Mouse (Mus musculus) C2C12 (cell line): ENCODE measurements around the gene Maz. TPM values are rescaled to one million over a fixed set of nuclear protein-coding genes. Genes with fewer than 3 reads are reported as not detected.

Source experiments
- H3K27me3 ChIP-seq: one replicate; pipeline ENCODE4 v1.6.1; 2011; ENCODE audit not compliant: control insufficient read depth, insufficient read depth, insufficient read length
- H3K36me3 ChIP-seq: one replicate; pipeline ENCODE4 v1.6.1; 2011; ENCODE audit not compliant: control insufficient read depth, insufficient read depth
- H3K4me3 ChIP-seq: one replicate; pipeline ENCODE4 v1.5.1; 2011; ENCODE audit warnings: mild to moderate bottlenecking, control low read depth; ENCODE audit not compliant: poor library complexity, insufficient read depth, severe bottlenecking
- H3K79me2 ChIP-seq: one replicate; pipeline ENCODE4 v1.6.1; 2011; ENCODE audit not compliant: control insufficient read depth, insufficient read depth
- H3K79me3 ChIP-seq: one replicate; pipeline ENCODE4 v1.6.1; 2011; ENCODE audit warnings: low read depth, control low read depth
- H3ac ChIP-seq: one replicate; pipeline ENCODE3; 2011; ENCODE audit warnings: low read depth; ENCODE audit not compliant: control insufficient read depth, insufficient read length
- CEBPB ChIP-seq: IDR thresholded peaks from one replicate; pipeline ENCODE4 v1.6.1; 2011; ENCODE audit warnings: low read depth, mild to moderate bottlenecking, control low read depth, moderate library complexity
- CTCF ChIP-seq: IDR thresholded peaks from one replicate; pipeline ENCODE4 v1.5.1; 2011; ENCODE audit not compliant: control insufficient read depth, insufficient read depth, insufficient read length
- FOSL1 ChIP-seq: IDR thresholded peaks from one replicate; pipeline ENCODE4 v1.8.0; 2011; ENCODE audit warnings: mild to moderate bottlenecking, low read length; ENCODE audit not compliant: poor library complexity, insufficient read depth, severe bottlenecking
- MAX ChIP-seq: IDR thresholded peaks from one replicate; pipeline ENCODE4 v1.6.1; 2011; ENCODE audit warnings: mild to moderate bottlenecking, control low read depth
- MYOD1 ChIP-seq: IDR thresholded peaks from one replicate; pipeline ENCODE4 v1.6.1; 2011; ENCODE audit warnings: low read depth; ENCODE audit not compliant: control insufficient read depth, insufficient read length
- MYOG ChIP-seq: IDR thresholded peaks from one replicate; pipeline ENCODE4 v1.6.1; 2011; ENCODE audit not compliant: control insufficient read depth, insufficient read length; ENCODE audit errors: extremely low read depth
- USF1 ChIP-seq: IDR thresholded peaks from one replicate; pipeline ENCODE4 v1.6.1; 2011; ENCODE audit warnings: low read depth, mild to moderate bottlenecking, control low read depth, moderate library complexity
- long read RNA-seq, 2 experiments: library from polyadenylated mRNA; unstranded; transcript quantifications; one replicate each; pipeline ENCODE4 v2.0.0; 2019 to 2020
- polyA plus RNA-seq: library from polyadenylated mRNA; unstranded; fragments of >200 nt; fragmentation: generic; extraction: Trizol; gene quantifications from one replicate; pipeline ENCODE4 v1.2.1, GENCODE M21; 2012; ENCODE audit warnings: missing spikeins

The Maz gene
- polyA plus RNA-seq, result 141 TPM
- long read RNA-seq, experiment 1, partial matches to known transcripts, result 8 of 26 reads
- long read RNA-seq, experiment 1, other reads (novel, unspliced or antisense), result 10 of 26 reads
- long read RNA-seq, experiment 2, transcript Maz-201 (5 exons, 2,347 nt), result major isoform, 46 of 89 reads
- long read RNA-seq, experiment 2, transcript Maz-206 (3 exons, 548 nt), result minor isoform, 5 of 89 reads
- long read RNA-seq, experiment 2, partial matches to known transcripts, result 22 of 89 reads
- long read RNA-seq, experiment 2, other reads (novel, unspliced or antisense), result 13 of 89 reads

DNA sequence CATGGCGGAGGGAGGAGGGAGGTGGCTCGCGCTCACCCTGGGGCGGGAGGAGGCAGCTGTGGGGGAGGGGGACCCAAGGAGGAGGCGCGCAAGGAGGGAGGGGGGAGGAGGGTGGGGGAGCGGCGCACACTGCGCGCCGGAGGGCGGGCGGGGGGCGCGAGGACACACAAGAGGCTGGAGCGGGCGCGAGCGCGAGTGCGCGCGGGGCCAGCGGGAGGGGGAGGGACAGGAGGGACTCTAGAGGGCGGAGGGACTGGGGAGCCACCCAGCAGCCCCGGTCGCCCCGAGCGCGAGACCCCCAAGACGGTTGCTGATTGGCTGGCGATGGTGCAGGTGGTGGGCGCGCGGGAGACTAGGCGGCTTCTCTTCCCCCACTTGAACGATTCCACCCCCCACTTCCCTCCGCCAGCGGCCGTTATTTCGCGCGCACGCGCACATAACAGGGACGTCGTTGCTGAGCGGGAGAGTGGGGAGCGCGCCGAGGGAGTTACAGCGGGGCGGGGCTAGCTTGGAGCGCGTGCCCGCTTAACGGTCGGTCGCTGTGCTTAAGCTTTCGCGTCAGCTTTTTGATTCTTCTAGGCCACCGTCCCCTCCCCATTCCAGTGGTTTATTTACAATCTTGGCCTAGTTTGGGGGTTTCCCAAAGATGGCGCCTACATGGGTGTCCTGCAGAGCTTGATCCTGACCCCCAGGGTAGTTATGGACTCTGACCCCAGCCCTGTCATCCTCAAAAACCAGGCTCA, at the start of gene Maz:
Gene Maz (minus strand): TSS at position 54 of the 743 bp plus-strand sequence.
- H3ac ChIP-seq, result peak within 1 kb of the TSS; percentile 94
- peaks cover 67% of the 10 kb centered on the region for H3K36me3 ChIP-seq
- H3K4me3 ChIP-seq, result peak within 1 kb of the TSS; percentile 61
- peaks cover 33% of the 10 kb centered on the region for H3K79me2 ChIP-seq
- H3K27me3 ChIP-seq, result no peaks in the 10 kb centered on the region
- H3K79me3 ChIP-seq, result peaks cover 20% of the 10 kb centered on the region
- TF ChIP-seq MYOG (no peak), CTCF (no peak)

DNA sequence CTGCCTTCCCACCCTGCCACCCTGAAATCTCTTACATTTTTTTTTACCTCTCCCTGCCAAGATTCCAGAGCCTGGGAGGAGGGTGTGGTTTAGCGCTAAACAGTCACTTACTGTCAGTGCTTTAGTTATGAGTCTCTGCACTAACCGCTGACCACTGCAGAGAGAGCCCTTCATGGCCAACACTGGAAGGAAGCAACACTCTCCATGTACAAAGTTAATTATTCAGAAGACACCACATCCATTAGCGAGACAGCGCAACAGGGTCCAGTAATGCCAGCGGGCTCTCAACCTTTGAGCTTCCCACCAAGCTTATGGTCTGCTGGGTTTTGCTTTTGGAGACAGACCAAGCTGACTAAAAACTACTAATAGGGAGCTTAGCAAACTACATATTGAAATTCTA, 49.4 kb upstream of the Maz start:
- no peaks in the 10 kb centered on the region for H3K27me3 ChIP-seq
- TF ChIP-seq CTCF (no peak), MYOD1 (no peak), MAX (no peak), CEBPB (no peak)
- no peak overlapping the region for H3K4me3 ChIP-seq
- no peak overlapping the region for H3ac ChIP-seq
- H3K79me3 ChIP-seq, result no peaks in the 10 kb centered on the region
- no peaks in the 10 kb centered on the region for H3K79me2 ChIP-seq
- no peaks in the 10 kb centered on the region for H3K36me3 ChIP-seq

DNA sequence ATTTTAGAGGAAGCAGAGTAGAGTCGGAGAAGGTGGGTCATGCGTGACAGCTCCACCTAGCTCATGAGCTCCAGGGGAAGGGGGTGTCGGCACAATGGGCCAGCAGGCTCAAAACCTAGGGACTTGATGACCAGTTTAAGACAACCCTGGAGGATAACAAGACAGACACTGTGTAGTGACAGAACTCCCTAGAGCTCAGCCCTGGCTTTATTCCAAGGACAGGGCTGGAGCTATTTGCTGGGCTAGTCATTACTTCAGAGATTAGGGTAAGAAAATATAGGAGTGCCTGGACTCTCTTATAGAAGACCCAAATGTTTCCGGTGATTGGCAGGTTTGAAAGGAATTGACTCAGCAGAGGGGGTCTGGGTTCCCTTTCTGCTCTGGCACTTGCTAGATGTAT, 46.4 kb upstream of the Maz start:
- H3K79me2 ChIP-seq, result no peaks in the 10 kb centered on the region
- TF ChIP-seq FOSL1 (no peak), MYOD1 (no peak), USF1 (no peak), CEBPB (no peak), MAX (no peak), MYOG (no peak), CTCF (no peak)
- H3K4me3 ChIP-seq, result no peak overlapping the region
- H3K79me3 ChIP-seq, result no peaks in the 10 kb centered on the region
- no peak overlapping the region for H3ac ChIP-seq
- no peaks in the 10 kb centered on the region for H3K27me3 ChIP-seq
- H3K36me3 ChIP-seq, result no peaks in the 10 kb centered on the region

DNA sequence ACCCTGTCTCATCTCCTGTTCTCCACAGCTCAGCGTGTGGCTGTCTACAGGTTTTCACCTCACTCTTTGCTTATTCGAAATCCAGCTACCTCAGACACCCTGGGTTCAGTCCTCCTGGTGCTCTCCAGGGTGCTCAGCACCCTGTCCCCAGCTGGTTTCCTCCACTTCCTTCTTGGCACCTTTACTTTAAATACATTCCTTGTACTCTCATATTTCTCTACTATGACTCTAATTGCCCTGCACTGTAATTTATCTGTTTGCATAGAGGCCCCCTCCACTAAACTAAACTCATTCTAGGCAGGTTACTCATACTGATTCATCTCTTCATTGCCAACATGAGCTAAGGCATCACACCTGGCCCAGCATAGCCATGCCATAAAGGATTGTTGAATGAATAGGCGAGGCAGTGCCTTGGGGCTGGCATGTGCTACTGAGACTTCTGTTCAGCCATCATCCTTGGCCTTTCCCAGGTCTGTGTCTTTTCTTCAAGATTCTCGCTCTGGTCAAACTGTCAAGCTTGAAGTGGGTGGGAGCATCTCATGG, 44.1 kb upstream of the Maz start:
- Histone ChIP-seq H3K36me3 (no peaks in the 10 kb centered on the region), H3K4me3 (no peak overlapping the region), H3K79me3 (no peaks in the 10 kb centered on the region), H3K27me3 (no peaks in the 10 kb centered on the region), H3K79me2 (no peaks in the 10 kb centered on the region), H3ac (no peak overlapping the region)
- no peak for TF ChIP-seq CTCF
- no peak for TF ChIP-seq FOSL1
- no peak for TF ChIP-seq MYOG
- peak; percentile 5 for TF ChIP-seq MYOD1
- no peak for TF ChIP-seq CEBPB
- TF ChIP-seq MAX, result peak; percentile 8
- TF ChIP-seq USF1, result no peak

DNA sequence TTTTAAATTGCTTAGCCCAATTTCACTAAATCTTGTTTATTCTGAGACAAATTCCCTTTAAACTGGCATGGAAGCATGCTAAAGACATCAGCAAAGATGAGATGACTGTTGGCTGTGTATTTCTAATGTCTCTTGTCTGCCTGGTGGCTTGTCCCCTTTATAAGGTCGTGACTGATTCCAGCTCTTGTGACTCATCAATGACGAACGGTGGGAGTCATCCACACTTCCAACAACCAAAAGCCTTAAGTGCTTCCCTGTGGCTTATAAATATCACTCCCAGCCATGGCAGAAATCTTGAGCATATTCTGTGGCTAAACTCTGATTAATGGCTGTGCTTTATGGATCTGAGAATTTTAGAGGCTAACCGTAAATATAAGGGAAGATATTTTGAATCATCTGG, 39.5 kb upstream of the Maz start:
- H3K4me3 ChIP-seq, result no peak overlapping the region
- no peak overlapping the region for H3ac ChIP-seq
- no peaks in the 10 kb centered on the region for H3K27me3 ChIP-seq
- no peak for TF ChIP-seq MYOG
- no peak for TF ChIP-seq MYOD1
- no peak for TF ChIP-seq USF1
- no peak for TF ChIP-seq MAX
- no peak for TF ChIP-seq CTCF
- peak; percentile 87 for TF ChIP-seq FOSL1
- no peak for TF ChIP-seq CEBPB
- no peaks in the 10 kb centered on the region for H3K36me3 ChIP-seq
- no peaks in the 10 kb centered on the region for H3K79me2 ChIP-seq
- H3K79me3 ChIP-seq, result no peaks in the 10 kb centered on the region

DNA sequence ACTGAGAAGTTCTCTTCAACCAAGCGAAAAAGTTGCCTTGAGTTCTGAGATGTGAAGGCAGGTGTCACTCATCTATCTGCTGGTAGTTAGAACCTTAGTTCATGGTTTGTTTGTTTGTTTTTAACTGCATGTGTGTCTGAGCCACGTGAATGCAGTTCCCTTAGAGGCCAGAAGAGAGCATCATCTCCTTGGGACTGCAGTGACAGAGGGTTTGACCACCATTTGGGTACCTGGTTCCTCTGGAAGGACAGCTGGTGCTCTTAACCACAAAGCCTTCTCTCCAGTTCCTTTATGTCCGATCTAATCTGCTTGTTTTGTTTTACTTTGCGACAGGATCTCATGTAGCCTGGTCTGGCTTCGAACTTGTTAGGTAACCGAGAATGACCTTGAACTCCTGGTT, 38.7 kb upstream of the Maz start:
- Histone ChIP-seq H3K79me2 (no peaks in the 10 kb centered on the region), H3K4me3 (no peak overlapping the region), H3K27me3 (no peaks in the 10 kb centered on the region), H3ac (no peak overlapping the region), H3K79me3 (no peaks in the 10 kb centered on the region), H3K36me3 (no peaks in the 10 kb centered on the region)
- TF ChIP-seq MYOG, result no peak
- no peak for TF ChIP-seq CTCF
- no peak for TF ChIP-seq CEBPB
- no peak for TF ChIP-seq MYOD1
- no peak for TF ChIP-seq MAX
- TF ChIP-seq FOSL1, result no peak
- no peak for TF ChIP-seq USF1
